Mouse (Mus musculus) midbrain, embryonic 16.5 days (tissue): ENCODE results near the gene Ifnab. TPM values are rescaled to one million over a fixed set of nuclear protein-coding genes. Genes with fewer than 3 reads are reported as not detected.

ENCODE experiments used
- ATAC-seq: fragments of 200-750 bp; cut with Nextera tagmentation; 2 replicates; pipeline ENCODE4 v1.8.0; 2017; ENCODE audit warnings: moderate TSS enrichment
- H3K27ac ChIP-seq: fragments of 300-500 bp; sonication (generic); 2 replicates; pipeline ENCODE4 v1.5.1; 2014; ENCODE audit warnings: mild to moderate bottlenecking, low read length, mixed read lengths
- H3K27me3 ChIP-seq: fragments of 300-500 bp; sonication (generic); 2 replicates; pipeline ENCODE4 v1.6.1; 2014; ENCODE audit warnings: low read depth, low read length, mixed read lengths; ENCODE audit not compliant: control insufficient read depth, insufficient read depth
- H3K36me3 ChIP-seq: fragments of 300-500 bp; sonication (generic); 2 replicates; pipeline ENCODE4 v1.6.1; 2014; ENCODE audit warnings: mild to moderate bottlenecking, low read length, moderate library complexity, mixed read lengths; ENCODE audit not compliant: control insufficient read depth, insufficient read depth
- H3K4me1 ChIP-seq: fragments of 300-500 bp; sonication (generic); 2 replicates; pipeline ENCODE4 v1.6.1; 2014; ENCODE audit warnings: mild to moderate bottlenecking, low read length, mixed read lengths; ENCODE audit not compliant: control insufficient read depth, insufficient read depth
- H3K4me2 ChIP-seq: fragments of 300-500 bp; sonication (generic); 2 replicates; pipeline ENCODE4 v1.6.1; 2014; ENCODE audit warnings: mild to moderate bottlenecking, low read length, mixed read lengths
- H3K4me3 ChIP-seq: fragments of 300-500 bp; sonication (generic); 2 replicates; pipeline ENCODE4 v1.5.1; 2014; ENCODE audit warnings: low read depth, mild to moderate bottlenecking, low read length, moderate library complexity, mixed read lengths
- H3K9ac ChIP-seq: fragments of 300-500 bp; sonication (generic); 2 replicates; pipeline ENCODE4 v1.6.1; 2014; ENCODE audit warnings: low read depth, low read length, mixed read lengths
- H3K9me3 ChIP-seq: fragments of 300-500 bp; sonication (generic); replicated peaks from 2 replicates; pipeline ENCODE4 v1.6.1; 2014; ENCODE audit warnings: mild to moderate bottlenecking, low read length, mixed read lengths; ENCODE audit not compliant: control insufficient read depth, poor library complexity, severe bottlenecking
- WGBS: fragments of 180-500 bp; shearing (Covaris S2); extraction: QIAGEN DNeasy Blood & Tissue Kit; methylation state at CpG from one replicate; pipeline ENCODE4 v1.1.7; 2014; 5-methylcytosine and 5-hydroxymethylcytosine counted together
- polyA plus RNA-seq: library from polyadenylated mRNA; unstranded; fragments of >200 nt; fragmentation: Nextera tagmentation; extraction: Ambion mirVana; gene quantifications from 2 replicates; pipeline ENCODE4 v1.2.1, GENCODE M21; 2015

The Ifnab gene
- polyA plus RNA-seq, 1 experiment from 2014 or later: not detected

DNA sequence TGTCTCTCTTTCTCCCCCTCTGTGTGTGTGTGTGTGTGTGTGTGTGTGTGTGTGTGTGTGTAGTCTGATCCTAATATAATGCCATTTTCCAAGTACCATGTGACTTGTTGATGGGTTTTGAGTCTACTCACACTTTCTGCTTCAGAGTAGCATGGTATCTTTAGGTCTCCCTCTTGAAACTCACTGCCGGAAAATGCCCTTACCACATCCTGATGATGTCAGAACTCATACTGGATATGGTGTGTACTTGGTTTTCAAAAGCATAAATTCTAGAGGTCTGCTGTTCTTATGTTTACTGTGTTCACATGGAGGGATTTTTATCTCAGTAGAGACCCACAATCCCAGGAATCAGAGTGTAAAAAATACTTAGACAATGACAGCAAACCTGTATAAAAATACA lies 1.4 kb upstream of the Ifnab start:
- H3K9me3 ChIP-seq: no peaks in the 10 kb centered on the region
- 91% methylated on average over 1 of the region's 1 CpGs for WGBS
- no peak for ATAC-seq
- no peak overlapping the region for H3K27ac ChIP-seq
- H3K36me3 ChIP-seq: no peaks in the 10 kb centered on the region
- H3K27me3 ChIP-seq: no peaks in the 10 kb centered on the region
- H3K9ac ChIP-seq: no peak overlapping the region
- no peak overlapping the region for H3K4me3 ChIP-seq
- no peak overlapping the region for H3K4me2 ChIP-seq
- H3K4me1 ChIP-seq: no peaks in the 10 kb centered on the region

DNA sequence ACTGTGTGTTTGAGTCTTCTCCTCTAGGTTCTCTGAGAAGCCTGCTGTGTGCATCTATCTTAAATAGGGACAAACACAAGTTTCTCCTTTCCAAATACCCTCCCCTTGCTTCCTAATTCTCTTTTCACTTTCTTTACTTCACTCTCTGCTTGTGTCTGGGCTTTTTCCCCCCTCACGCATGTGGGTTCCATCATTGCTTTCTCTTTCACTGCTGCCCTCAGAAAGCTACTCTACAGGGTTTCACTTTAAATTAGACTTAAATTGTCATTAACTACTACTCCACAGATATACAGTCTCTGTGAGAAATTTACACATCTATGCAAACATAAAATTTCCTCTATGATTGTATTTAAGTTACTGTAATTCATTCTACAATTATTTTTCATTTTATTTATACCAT lies 7.3 kb downstream of the Ifnab start, which contains the start of gene Ifna2:
Gene Ifna2, minus strand, starts transcription at position 101 of the 400 bp plus-strand sequence.
- ATAC-seq: no peak

GRCm38 (mm10) chr4:88681353-88681752 lies 9.8 kb downstream of the Ifnab start:
- no peak overlapping the region for H3K27ac ChIP-seq
- ATAC-seq: no peak
- no peaks in the 10 kb centered on the region for H3K9me3 ChIP-seq
- H3K36me3 ChIP-seq: no peaks in the 10 kb centered on the region
- no peaks in the 10 kb centered on the region for H3K27me3 ChIP-seq
- no peaks in the 10 kb centered on the region for H3K4me1 ChIP-seq
- no peak overlapping the region for H3K9ac ChIP-seq
- 85% methylated on average over 3 of the region's 3 CpGs for WGBS
- H3K4me3 ChIP-seq: no peak overlapping the region
- H3K4me2 ChIP-seq: no peak overlapping the region

More for the DNA sequence above, 7.3 kb downstream of the Ifnab start, which contains the start of gene Ifna2:
- Histone ChIP-seq H3K4me1 (no peaks in the 10 kb centered on the region), H3K27me3 (no peaks in the 10 kb centered on the region), H3K36me3 (no peaks in the 10 kb centered on the region), H3K4me2 (no peak within 1 kb of the TSS), H3K9ac (no peak within 1 kb of the TSS), H3K4me3 (no peak within 1 kb of the TSS), H3K27ac (no peak within 1 kb of the TSS), H3K9me3 (no peaks in the 10 kb centered on the region)
- WGBS: 88% methylated on average over 1 of the region's 1 CpGs

- Histone ChIP-seq H3K36me3 (no peaks in the 10 kb centered on the region), H3K4me2 (no peak overlapping the region), H3K9me3 (no peaks in the 10 kb centered on the region), H3K4me3 (no peak overlapping the region), H3K4me1 (no peaks in the 10 kb centered on the region), H3K27ac (no peak overlapping the region), H3K27me3 (no peaks in the 10 kb centered on the region), H3K9ac (no peak overlapping the region)
- 53% methylated on average over 8 of the region's 8 CpGs for WGBS
- no peak for ATAC-seq
Observed at GRCm38 (mm10) chr4:88680362-88680761, 10.8 kb downstream of the Ifnab start.

GRCm38 (mm10) chr4:88676824-88677223 lies 14.3 kb downstream of the Ifnab start, which contains the start of gene Ifna16:
Ifna16 (minus strand) TSS chr4:88676924.
- Histone ChIP-seq H3K9me3 (no peaks in the 10 kb centered on the region), H3K4me1 (no peaks in the 10 kb centered on the region), H3K9ac (no peak within 1 kb of the TSS), H3K27me3 (no peaks in the 10 kb centered on the region), H3K4me2 (no peak within 1 kb of the TSS), H3K27ac (no peak within 1 kb of the TSS), H3K4me3 (no peak within 1 kb of the TSS), H3K36me3 (no peaks in the 10 kb centered on the region)
- no peak for ATAC-seq
- 90% methylated on average over 1 of the region's 1 CpGs for WGBS

DNA sequence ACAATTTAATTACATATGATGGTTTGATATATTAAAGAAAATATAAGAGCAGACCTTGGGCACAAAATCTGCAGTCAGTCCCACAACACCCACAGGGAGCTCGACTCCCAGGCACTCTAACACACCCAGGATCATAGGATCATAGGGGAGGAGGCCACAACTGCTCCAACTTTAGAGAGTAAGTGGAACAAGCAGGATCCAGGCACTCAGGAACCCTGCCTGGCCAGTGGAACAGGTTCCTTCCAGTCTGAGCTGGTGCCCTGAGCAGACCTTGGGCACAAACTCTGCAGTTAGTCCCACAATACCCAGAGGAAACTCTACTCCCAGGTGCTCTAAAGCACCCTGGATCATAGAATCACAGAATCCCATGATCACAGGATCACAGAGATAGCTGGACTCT lies 35.7 kb downstream of the Ifnab start:
- Histone ChIP-seq H3K9me3 (no peaks in the 10 kb centered on the region), H3K4me2 (no peak overlapping the region), H3K9ac (no peak overlapping the region), H3K27me3 (no peaks in the 10 kb centered on the region), H3K27ac (no peak overlapping the region), H3K36me3 (no peaks in the 10 kb centered on the region), H3K4me3 (no peak overlapping the region), H3K4me1 (no peaks in the 10 kb centered on the region)
- WGBS: 75% methylated on average over 1 of the region's 1 CpGs
- no peak for ATAC-seq

DNA sequence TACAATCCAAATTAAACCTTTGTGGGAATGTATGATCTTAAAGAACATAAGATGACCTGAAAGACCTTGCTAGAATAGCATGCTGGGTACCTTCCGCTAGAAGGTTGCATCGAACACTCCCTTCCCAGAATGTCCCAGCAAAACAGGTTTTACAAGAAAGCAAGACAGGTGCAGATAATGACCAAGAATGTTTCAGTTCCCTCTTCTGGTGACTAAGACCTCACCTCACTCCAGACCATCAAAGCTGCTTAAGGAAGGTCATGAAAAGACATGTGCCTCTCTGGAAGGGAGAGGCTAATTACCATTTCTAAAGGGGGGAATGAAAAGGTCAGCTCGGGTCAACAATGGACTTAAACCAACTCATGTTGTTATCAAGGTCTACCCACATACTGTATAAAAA lies 37.5 kb downstream of the Ifnab start:
- H3K27me3 ChIP-seq: no peaks in the 10 kb centered on the region
- no peak overlapping the region for H3K9ac ChIP-seq
- H3K9me3 ChIP-seq: no peaks in the 10 kb centered on the region
- no peak overlapping the region for H3K4me3 ChIP-seq
- H3K36me3 ChIP-seq: no peaks in the 10 kb centered on the region
- no peak for ATAC-seq
- no peak overlapping the region for H3K27ac ChIP-seq
- H3K4me1 ChIP-seq: no peaks in the 10 kb centered on the region
- H3K4me2 ChIP-seq: no peak overlapping the region
- WGBS: 64% methylated on average over 3 of the region's 3 CpGs

- Histone ChIP-seq H3K9ac (no peak within 1 kb of the TSS), H3K36me3 (no peaks in the 10 kb centered on the region), H3K27me3 (no peaks in the 10 kb centered on the region), H3K4me2 (no peak within 1 kb of the TSS), H3K4me3 (no peak within 1 kb of the TSS), H3K27ac (no peak within 1 kb of the TSS), H3K4me1 (no peaks in the 10 kb centered on the region), H3K9me3 (no peaks in the 10 kb centered on the region)
- no peak for ATAC-seq
- 59% methylated on average over 2 of the region's 2 CpGs for WGBS
Observed at GRCm38 (mm10) chr4:88644359-88644758, 46.8 kb downstream of the Ifnab start, which contains the start of gene Ifna13. Ifna13 (minus strand) TSS chr4:88644459.

- no peak overlapping the region for H3K4me3 ChIP-seq
- H3K4me2 ChIP-seq: no peak overlapping the region
- WGBS: 45% methylated on average over 2 of the region's 2 CpGs
- no peaks in the 10 kb centered on the region for H3K9me3 ChIP-seq
- H3K36me3 ChIP-seq: no peaks in the 10 kb centered on the region
- no peaks in the 10 kb centered on the region for H3K4me1 ChIP-seq
- no peak for ATAC-seq
- H3K27ac ChIP-seq: no peak overlapping the region
- H3K27me3 ChIP-seq: no peaks in the 10 kb centered on the region
- H3K9ac ChIP-seq: no peak overlapping the region
Observed at GRCm38 (mm10) chr4:88642526-88642925, 48.6 kb downstream of the Ifnab start.
